Mouse (Mus musculus) limb, embryonic 14.5 days (tissue): ENCODE results near the gene Lgals2. TPM values are rescaled to one million over a fixed set of nuclear protein-coding genes. Genes with fewer than 3 reads are reported as not detected.
A peak's percentile ranks its signal among the peaks of the same experiment; 100 is the strongest.

Source experiments
- ATAC-seq: fragments of 200-750 bp; cut with Nextera tagmentation; 2 replicates; pipeline ENCODE4 v1.8.0; 2017; ENCODE audit warnings: low read depth, moderate number of reproducible peaks, moderate TSS enrichment; ENCODE audit not compliant: low FRiP score
- DNase-seq: peaks from one replicate; pipeline ENCODE4 v3.0.0-alpha.2; 2015; ENCODE audit warnings: low spot score
- H3K27ac ChIP-seq: fragments of 300-500 bp; sonication (generic); replicated peaks from 2 replicates; pipeline ENCODE4 v1.5.1; 2014; ENCODE audit warnings: low read depth, mild to moderate bottlenecking, low read length, moderate library complexity, mixed read lengths
- H3K27me3 ChIP-seq: fragments of 300-500 bp; sonication (generic); 2 replicates; pipeline ENCODE4 v1.6.1; 2014; ENCODE audit warnings: low read length, mixed read lengths; ENCODE audit not compliant: control insufficient read depth, insufficient read depth
- H3K36me3 ChIP-seq: fragments of 300-500 bp; sonication (generic); 2 replicates; pipeline ENCODE4 v1.6.1; 2014; ENCODE audit warnings: mild to moderate bottlenecking, low read length, moderate library complexity, mixed read lengths; ENCODE audit not compliant: control insufficient read depth, insufficient read depth
- H3K4me1 ChIP-seq: fragments of 300-500 bp; sonication (generic); 2 replicates; pipeline ENCODE4 v1.6.1; 2014; ENCODE audit warnings: antibody characterized with exemption, low read length, mixed read lengths; ENCODE audit not compliant: control insufficient read depth, insufficient read depth
- H3K4me2 ChIP-seq: fragments of 300-500 bp; sonication (generic); replicated peaks from 2 replicates; pipeline ENCODE4 v1.6.1; 2014; ENCODE audit warnings: low read depth, mild to moderate bottlenecking, low read length, moderate library complexity; ENCODE audit not compliant: severe bottlenecking
- H3K4me3 ChIP-seq: fragments of 300-500 bp; sonication (generic); replicated peaks from 2 replicates; pipeline ENCODE4 v1.5.1; 2014; ENCODE audit warnings: low read length
- H3K9ac ChIP-seq: fragments of 300-500 bp; sonication (generic); 2 replicates; pipeline ENCODE4 v1.6.1; 2014; ENCODE audit warnings: mild to moderate bottlenecking, low read depth, low read length, moderate library complexity; ENCODE audit not compliant: severe bottlenecking
- H3K9me3 ChIP-seq: fragments of 300-500 bp; sonication (generic); 2 replicates; pipeline ENCODE4 v1.6.1; 2016; ENCODE audit warnings: low read length; ENCODE audit not compliant: control insufficient read depth
- POLR2A ChIP-seq: fragments of 200-500 bp; IDR thresholded peaks from 2 replicates; pipeline ENCODE4 v1.8.0; 2012; ENCODE audit warnings: inconsistent platforms, mild to moderate bottlenecking, moderate library complexity, borderline replicate concordance; ENCODE audit not compliant: insufficient read depth, insufficient read length; ENCODE audit errors: extremely low read depth
- WGBS: fragments of 180-500 bp; shearing (Covaris S2); extraction: QIAGEN DNeasy Blood & Tissue Kit; methylation state at CpG from one replicate; pipeline ENCODE4 v1.1.7; 2014; 5-methylcytosine and 5-hydroxymethylcytosine counted together
- microRNA-seq: library from miRNA; unstranded; fragments of <30 nt; microRNA quantifications from one replicate; pipeline ENCODE4, GENCODE M21; 2016
- polyA plus RNA-seq, 2 experiments: library from polyadenylated mRNA; depleted of rRNA in 1 of 2; stranded (reverse) in 1 of 2; unstranded in 1 of 2; fragments of >200 nt; fragmentation: Nextera tagmentation in 1 of 2; extraction: Ambion mirVana in 1 of 2; gene quantifications; 2 replicates each; pipeline versions ENCODE4 v1.2.1 to v1.2.3; 2012 to 2014

Gene Lgals2
- polyA plus RNA-seq, 2 experiments: 0.58 to 0.65 TPM

- Histone ChIP-seq H3K4me1 (peaks cover 3% of the 10 kb centered on the region; the same call in 1 of the 2 replicates), H3K9ac (no peak overlapping the region), H3K36me3 (no peaks in the 10 kb centered on the region), H3K4me3 (no peak overlapping the region), H3K27ac (no peak overlapping the region), H3K4me2 (no peak overlapping the region), H3K9me3 (no peaks in the 10 kb centered on the region), H3K27me3 (peaks cover 64% of the 10 kb centered on the region)
- no peak for TF ChIP-seq POLR2A
- DNase-seq (no peak), ATAC-seq (no peak)
- WGBS: 9% methylated on average over 8 of the region's 8 CpGs
Observed at GRCm38 (mm10) chr15:78803499-78803900, 51.8 kb downstream of the Lgals2 start.

- Histone ChIP-seq H3K4me3 (peak within 1 kb of the TSS; percentile 57), H3K9me3 (no peaks in the 10 kb centered on the region), H3K27me3 (peaks cover 70% of the 10 kb centered on the region), H3K27ac (no peak within 1 kb of the TSS), H3K36me3 (no peaks in the 10 kb centered on the region), H3K4me1 (peaks cover 3% of the 10 kb centered on the region; the same call in 1 of the 2 replicates), H3K4me2 (peak within 1 kb of the TSS; percentile 94), H3K9ac (peak within 1 kb of the TSS; percentile 55)
- TF ChIP-seq POLR2A: no peak
- WGBS: 2% methylated on average over 38 of the region's 70 CpGs
- ATAC-seq (peak; percentile 17; the same call in 1 of the 2 replicates), DNase-seq (no peak)
Observed at GRCm38 (mm10) chr15:78802776-78803391, 52.4 kb downstream of the Lgals2 start, which contains the start of gene Card10. Gene Card10, minus strand, starts transcription at chr15:78803042.

- TF ChIP-seq POLR2A: no peak
- 6% methylated on average over 56 of the region's 67 CpGs for WGBS
- ATAC-seq: no peak
Observed at GRCm38 (mm10) chr15:78801971-78802741, 53.2 kb downstream of the Lgals2 start.

GRCm38 (mm10) chr15:78801571-78801970 is 53.8 kb downstream of the Lgals2 start:
- DNase-seq (no peak), ATAC-seq (no peak)
- no peak for TF ChIP-seq POLR2A
- H3K4me1 ChIP-seq: peaks cover 10% of the 10 kb centered on the region; the same call in 1 of the 2 replicates
- peak overlapping the region; percentile 94 for H3K4me2 ChIP-seq
- H3K9me3 ChIP-seq: no peaks in the 10 kb centered on the region
- H3K36me3 ChIP-seq: no peaks in the 10 kb centered on the region
- H3K9ac ChIP-seq: no peak overlapping the region
- no peak overlapping the region for H3K27ac ChIP-seq
- H3K27me3 ChIP-seq: peaks cover 82% of the 10 kb centered on the region
- H3K4me3 ChIP-seq: peak overlapping the region; percentile 57
- 51% methylated on average over 9 of the region's 9 CpGs for WGBS

More at GRCm38 (mm10) chr15:78801971-78802741, 53.2 kb downstream of the Lgals2 start:
- no peaks in the 10 kb centered on the region for H3K36me3 ChIP-seq
- peak overlapping the region; percentile 55 for H3K9ac ChIP-seq
- H3K4me3 ChIP-seq: peak overlapping the region; percentile 57
- peak overlapping the region; percentile 94 for H3K4me2 ChIP-seq
- peaks cover 5% of the 10 kb centered on the region; the same call in 1 of the 2 replicates for H3K4me1 ChIP-seq
- H3K27ac ChIP-seq: no peak overlapping the region
- peaks cover 77% of the 10 kb centered on the region for H3K27me3 ChIP-seq
- H3K9me3 ChIP-seq: no peaks in the 10 kb centered on the region
- DNase-seq: no peak

Small RNA genes within 50 kb of the gene (microRNA-seq; reads per million reads assigned to microRNA genes)
- not detected for gene Mir6955

Other genes starting within 250 kb of the Lgals2 start
- 0.19 and 0.24 TPM in 2 replicates for gene Elfn2, start 136.8 kb downstream of the Lgals2 start, polyA plus RNA-seq (2012; rRNA removed)
- 0.04 TPM in 1 of 2 replicates, not detected in the other for gene Elfn2, start 136.8 kb downstream of the Lgals2 start, polyA plus RNA-seq (2014; fragmentation: Nextera tagmentation; extraction: Ambion mirVana)
- 13.9 and 17.3 TPM in 2 replicates for gene Mfng, start 82.1 kb downstream of the Lgals2 start, polyA plus RNA-seq (2012; rRNA removed)
- gene Mfng, start 82.1 kb downstream of the Lgals2 start, polyA plus RNA-seq (2014; fragmentation: Nextera tagmentation; extraction: Ambion mirVana): 10.1 and 11.7 TPM in 2 replicates
- 9.0 and 12.4 TPM in 2 replicates for gene Card10, start 52.5 kb downstream of the Lgals2 start, polyA plus RNA-seq (2012; rRNA removed)
- 4.4 and 5.1 TPM in 2 replicates for gene Card10, start 52.5 kb downstream of the Lgals2 start, polyA plus RNA-seq (2014; fragmentation: Nextera tagmentation; extraction: Ambion mirVana)
- gene Cdc42ep1, start 12.9 kb downstream of the Lgals2 start, polyA plus RNA-seq (2012; rRNA removed): 25.2 and 34.3 TPM in 2 replicates
- 23.1 and 24.3 TPM in 2 replicates for gene Cdc42ep1, start 12.9 kb downstream of the Lgals2 start, polyA plus RNA-seq (2014; fragmentation: Nextera tagmentation; extraction: Ambion mirVana)
- gene Gga1, start 21.7 kb upstream of the Lgals2 start, polyA plus RNA-seq (2012; rRNA removed): 60.6 and 80.6 TPM in 2 replicates
- 43.6 and 45.0 TPM in 2 replicates for gene Gga1, start 21.7 kb upstream of the Lgals2 start, polyA plus RNA-seq (2014; fragmentation: Nextera tagmentation; extraction: Ambion mirVana)
- gene Gm49510, start 44.1 kb upstream of the Lgals2 start, polyA plus RNA-seq (2012; rRNA removed): 0.19 and 0.20 TPM in 2 replicates
- gene Gm49510, start 44.1 kb upstream of the Lgals2 start, polyA plus RNA-seq (2014; fragmentation: Nextera tagmentation; extraction: Ambion mirVana): 0.92 and 1.5 TPM in 2 replicates
- gene Sh3bp1, start 44.2 kb upstream of the Lgals2 start, polyA plus RNA-seq (2012; rRNA removed): 127 and 202 TPM in 2 replicates
- gene Sh3bp1, start 44.2 kb upstream of the Lgals2 start, polyA plus RNA-seq (2014; fragmentation: Nextera tagmentation; extraction: Ambion mirVana): 51.7 and 54.9 TPM in 2 replicates
- gene Pdxp, start 58.4 kb upstream of the Lgals2 start, polyA plus RNA-seq (2012; rRNA removed): 32.5 and 44.4 TPM in 2 replicates
- gene Pdxp, start 58.4 kb upstream of the Lgals2 start, polyA plus RNA-seq (2014; fragmentation: Nextera tagmentation; extraction: Ambion mirVana): 20.8 and 21.7 TPM in 2 replicates
- 2,106 and 2,309 TPM in 2 replicates for gene Lgals1, start 71.2 kb upstream of the Lgals2 start, polyA plus RNA-seq (2012; rRNA removed)
- 2,467 and 2,738 TPM in 2 replicates for gene Lgals1, start 71.2 kb upstream of the Lgals2 start, polyA plus RNA-seq (2014; fragmentation: Nextera tagmentation; extraction: Ambion mirVana)
- 38.8 and 41.0 TPM in 2 replicates for gene Nol12, start 79.4 kb upstream of the Lgals2 start, polyA plus RNA-seq (2012; rRNA removed)
- gene Nol12, start 79.4 kb upstream of the Lgals2 start, polyA plus RNA-seq (2014; fragmentation: Nextera tagmentation; extraction: Ambion mirVana): 50.6 and 53.1 TPM in 2 replicates
- gene Triobp, start 92.2 kb upstream of the Lgals2 start, polyA plus RNA-seq (2012; rRNA removed): 64.4 and 72.3 TPM in 2 replicates
- gene Triobp, start 92.2 kb upstream of the Lgals2 start, polyA plus RNA-seq (2014; fragmentation: Nextera tagmentation; extraction: Ambion mirVana): 44.7 and 46.8 TPM in 2 replicates
- gene H1f0, start 172.9 kb upstream of the Lgals2 start, polyA plus RNA-seq (2012; rRNA removed): 390 and 433 TPM in 2 replicates
- gene H1f0, start 172.9 kb upstream of the Lgals2 start, polyA plus RNA-seq (2014; fragmentation: Nextera tagmentation; extraction: Ambion mirVana): 250 and 278 TPM in 2 replicates
- gene Galr3, start 186.4 kb upstream of the Lgals2 start, polyA plus RNA-seq (2012; rRNA removed): 0.39 and 0.49 TPM in 2 replicates
- gene Galr3, start 186.4 kb upstream of the Lgals2 start, polyA plus RNA-seq (2014; fragmentation: Nextera tagmentation; extraction: Ambion mirVana): not detected in 2 replicates
- gene Ankrd54, start 207.4 kb upstream of the Lgals2 start, polyA plus RNA-seq (2012; rRNA removed): 58.3 and 72.3 TPM in 2 replicates
- gene Ankrd54, start 207.4 kb upstream of the Lgals2 start, polyA plus RNA-seq (2014; fragmentation: Nextera tagmentation; extraction: Ambion mirVana): 44.4 and 54.3 TPM in 2 replicates
- 198 and 206 TPM in 2 replicates for gene Eif3l, start 219.7 kb upstream of the Lgals2 start, polyA plus RNA-seq (2012; rRNA removed)
- 214 and 219 TPM in 2 replicates for gene Eif3l, start 219.7 kb upstream of the Lgals2 start, polyA plus RNA-seq (2014; fragmentation: Nextera tagmentation; extraction: Ambion mirVana)